Mouse (Mus musculus): ENCODE data around the gene Ccdc96.

- no peak for TF ChIP-seq CTCF (IDR thresholded peaks at IDR 0.05; ENCODE audit: insufficient read depth, low read length)
- no peak for TF ChIP-seq POLR2A (IDR thresholded peaks at IDR 0.05; ENCODE audit: borderline replicate concordance, extremely low read depth, low read depth, low read length)
These were observed 10.3 kb downstream of the Ccdc96 start for GRCm38 (mm10) chr5:36494709-36495108.

Measured in lung, adult 2 months (tissue).